Mouse (Mus musculus) lung, embryonic 14.5 days (tissue): ENCODE measurements around the gene Cd96. TPM values are rescaled to one million over a fixed set of nuclear protein-coding genes. Genes with fewer than 3 reads are reported as not detected.

Source experiments
- ATAC-seq: fragments of 200-750 bp; cut with Nextera tagmentation; 2 replicates; pipeline ENCODE4 v1.8.0; 2017; ENCODE audit warnings: mild to moderate bottlenecking, moderate TSS enrichment, moderate library complexity; ENCODE audit not compliant: insufficient read depth
- DNase-seq: peaks from one replicate; pipeline ENCODE4 v3.0.0-alpha.2; 2015
- H3K27ac ChIP-seq: fragments of 300-500 bp; sonication (generic); 2 replicates; pipeline ENCODE4 v1.5.1; 2014; ENCODE audit warnings: low read depth, mild to moderate bottlenecking, moderate library complexity
- H3K27me3 ChIP-seq: fragments of 300-500 bp; sonication (generic); 2 replicates; pipeline ENCODE4 v1.6.1; 2014; ENCODE audit warnings: low read length, control low read depth; ENCODE audit not compliant: insufficient read depth
- H3K36me3 ChIP-seq: fragments of 300-500 bp; sonication (generic); 2 replicates; pipeline ENCODE4 v1.6.1; 2014; ENCODE audit warnings: control low read depth; ENCODE audit not compliant: insufficient read depth
- H3K4me1 ChIP-seq: fragments of 300-500 bp; sonication (generic); 2 replicates; pipeline ENCODE4 v1.6.1; 2014; ENCODE audit warnings: antibody characterized with exemption, control low read depth; ENCODE audit not compliant: insufficient read depth
- H3K4me2 ChIP-seq: fragments of 300-500 bp; sonication (generic); 2 replicates; pipeline ENCODE4 v1.6.1; 2014; ENCODE audit warnings: mild to moderate bottlenecking
- H3K4me3 ChIP-seq: fragments of 300-500 bp; sonication (generic); 2 replicates; pipeline ENCODE4 v1.5.1; 2014; ENCODE audit warnings: low read depth, low read length
- H3K9ac ChIP-seq: fragments of 300-500 bp; sonication (generic); 2 replicates; pipeline ENCODE4 v1.6.1; 2014
- H3K9me3 ChIP-seq: fragments of 300-500 bp; sonication (generic); 2 replicates; pipeline ENCODE4 v1.6.1; 2016; ENCODE audit warnings: low read depth, low read length, control low read depth
- CTCF ChIP-seq: IDR thresholded peaks from 2 replicates; pipeline ENCODE4 v1.5.1; 2016; ENCODE audit warnings: antibody characterized with exemption, low read depth
- WGBS: fragments of 180-500 bp; shearing (Covaris S2); extraction: QIAGEN DNeasy Blood & Tissue Kit; methylation state at CpG from one replicate; pipeline ENCODE4 v1.1.7; 2014; 5-methylcytosine and 5-hydroxymethylcytosine counted together
- polyA plus RNA-seq: library from polyadenylated mRNA; unstranded; fragments of >200 nt; fragmentation: Nextera tagmentation; extraction: Ambion mirVana; gene quantifications from 2 replicates; pipeline ENCODE4 v1.2.1, GENCODE M21; 2014

The Cd96 gene
- polyA plus RNA-seq, 1 experiment from 2014 or later = not detected

- Histone ChIP-seq H3K36me3 (no peaks in the 10 kb centered on the region), H3K4me1 (no peaks in the 10 kb centered on the region), H3K4me2 (no peak overlapping the region), H3K27me3 (no peaks in the 10 kb centered on the region), H3K9me3 (no peaks in the 10 kb centered on the region), H3K27ac (no peak overlapping the region), H3K4me3 (no peak overlapping the region), H3K9ac (no peak overlapping the region)
- no peak for TF ChIP-seq CTCF
- DNase-seq (no peak), ATAC-seq (no peak)
These were observed 2.2 kb upstream of the Cd96 start for GRCm38 (mm10) chr16:46122238-46122637.

GRCm38 (mm10) chr16:46121420-46121819 is 1.4 kb upstream of the Cd96 start:
- Histone ChIP-seq H3K4me2 (no peak overlapping the region), H3K9ac (no peak overlapping the region), H3K9me3 (no peaks in the 10 kb centered on the region), H3K4me3 (no peak overlapping the region), H3K27ac (no peak overlapping the region), H3K27me3 (no peaks in the 10 kb centered on the region), H3K4me1 (no peaks in the 10 kb centered on the region), H3K36me3 (no peaks in the 10 kb centered on the region)
- TF ChIP-seq CTCF = peak; percentile 56
- DNase-seq = peak; percentile 36
- 0 out of 2 replicates have a peak, but pooled peaks have one; percentile 52 for ATAC-seq
- WGBS = 31% methylated on average over 2 of the region's 2 CpGs

- no peaks in the 10 kb centered on the region for H3K4me1 ChIP-seq
- DNase-seq (no peak), ATAC-seq (no peak)
- 54% methylated on average over 3 of the region's 3 CpGs for WGBS
- no peak overlapping the region for H3K27ac ChIP-seq
- no peak for TF ChIP-seq CTCF
- no peaks in the 10 kb centered on the region for H3K9me3 ChIP-seq
- H3K27me3 ChIP-seq = no peaks in the 10 kb centered on the region
- H3K4me3 ChIP-seq = no peak overlapping the region
- no peak overlapping the region for H3K4me2 ChIP-seq
- no peak overlapping the region for H3K9ac ChIP-seq
- no peaks in the 10 kb centered on the region for H3K36me3 ChIP-seq
These were observed 556 bp upstream of the Cd96 start for GRCm38 (mm10) chr16:46120607-46121006.

- Histone ChIP-seq H3K36me3 (no peaks in the 10 kb centered on the region), H3K27ac (no peak overlapping the region), H3K9me3 (no peaks in the 10 kb centered on the region), H3K4me2 (no peak overlapping the region), H3K9ac (no peak overlapping the region), H3K4me3 (no peak overlapping the region), H3K4me1 (no peaks in the 10 kb centered on the region), H3K27me3 (no peaks in the 10 kb centered on the region)
- no peak for ATAC-seq
- DNase-seq = no peak
- WGBS = 86% methylated on average over 3 of the region's 3 CpGs
- no peak for TF ChIP-seq CTCF
These were observed 2.4 kb downstream of the Cd96 start for GRCm38 (mm10) chr16:46117645-46118044.

GRCm38 (mm10) chr16:46114727-46115126 is 5.3 kb downstream of the Cd96 start:
- H3K4me3 ChIP-seq = no peak overlapping the region
- H3K27me3 ChIP-seq = no peaks in the 10 kb centered on the region
- H3K36me3 ChIP-seq = no peaks in the 10 kb centered on the region
- no peak overlapping the region for H3K27ac ChIP-seq
- no peak overlapping the region for H3K4me2 ChIP-seq
- H3K9me3 ChIP-seq = no peaks in the 10 kb centered on the region
- no peak overlapping the region for H3K9ac ChIP-seq
- no peak for TF ChIP-seq CTCF
- ATAC-seq (no peak), DNase-seq (no peak)
- H3K4me1 ChIP-seq = no peaks in the 10 kb centered on the region
- WGBS = 61% methylated on average over 2 of the region's 2 CpGs

- 37% methylated on average over 8 of the region's 8 CpGs for WGBS
- DNase-seq (no peak), ATAC-seq (no peak)
- H3K27ac ChIP-seq = no peak overlapping the region
- H3K9me3 ChIP-seq = no peaks in the 10 kb centered on the region
- no peaks in the 10 kb centered on the region for H3K4me1 ChIP-seq
- no peak overlapping the region for H3K4me2 ChIP-seq
- TF ChIP-seq CTCF = no peak
- no peaks in the 10 kb centered on the region for H3K27me3 ChIP-seq
- H3K4me3 ChIP-seq = no peak overlapping the region
- H3K36me3 ChIP-seq = no peaks in the 10 kb centered on the region
- no peak overlapping the region for H3K9ac ChIP-seq
These were observed 10.5 kb downstream of the Cd96 start for GRCm38 (mm10) chr16:46109536-46109935.

- WGBS = 77% methylated on average over 4 of the region's 4 CpGs
- no peak overlapping the region for H3K4me2 ChIP-seq
- H3K27ac ChIP-seq = no peak overlapping the region
- H3K9ac ChIP-seq = no peak overlapping the region
- H3K4me1 ChIP-seq = no peaks in the 10 kb centered on the region
- no peak overlapping the region for H3K4me3 ChIP-seq
- no peaks in the 10 kb centered on the region for H3K27me3 ChIP-seq
- no peak for TF ChIP-seq CTCF
- ATAC-seq (no peak), DNase-seq (no peak)
- H3K9me3 ChIP-seq = no peaks in the 10 kb centered on the region
- no peaks in the 10 kb centered on the region for H3K36me3 ChIP-seq
These were observed 12.6 kb downstream of the Cd96 start for GRCm38 (mm10) chr16:46107431-46107830.

GRCm38 (mm10) chr16:46104491-46104890 is 15.6 kb downstream of the Cd96 start:
- no peak for TF ChIP-seq CTCF
- no peaks in the 10 kb centered on the region for H3K27me3 ChIP-seq
- H3K36me3 ChIP-seq = no peaks in the 10 kb centered on the region
- no peak overlapping the region for H3K4me3 ChIP-seq
- no peak overlapping the region for H3K9ac ChIP-seq
- ATAC-seq (no peak), DNase-seq (no peak)
- no peaks in the 10 kb centered on the region for H3K9me3 ChIP-seq
- H3K4me1 ChIP-seq = no peaks in the 10 kb centered on the region
- no peak overlapping the region for H3K27ac ChIP-seq
- no peak overlapping the region for H3K4me2 ChIP-seq
- WGBS = 72% methylated on average over 9 of the region's 9 CpGs
